Mouse (Mus musculus) midbrain, postnatal 0 days (tissue): Measurements from ENCODE around the gene Fbxw19. TPM values are rescaled to one million over a fixed set of nuclear protein-coding genes. Genes with fewer than 3 reads are reported as not detected.
"Not testable (repeated sequence)": the region's sequence is repeated elsewhere in the genome, so short reads cannot be mapped to it uniquely, and the experiment has no call there.

ENCODE experiments used
- ATAC-seq: fragments of 200-750 bp; cut with Nextera tagmentation; 2 replicates; pipeline ENCODE4 v1.8.0; 2017; ENCODE audit warnings: moderate number of reproducible peaks, mild to moderate bottlenecking, moderate TSS enrichment, moderate library complexity; ENCODE audit not compliant: low FRiP score
- DNase-seq: peaks from one replicate; pipeline ENCODE4 v3.0.0-alpha.2; 2015; ENCODE audit warnings: low spot score
- H3K27ac ChIP-seq: fragments of 300-500 bp; sonication (generic); 2 replicates; pipeline ENCODE4 v1.5.1; 2014; ENCODE audit warnings: low read depth, mild to moderate bottlenecking, low read length, mixed read lengths
- H3K27me3 ChIP-seq: fragments of 300-500 bp; sonication (generic); 2 replicates; pipeline ENCODE4 v1.6.1; 2014; ENCODE audit warnings: low read length, control low read depth, mixed read lengths; ENCODE audit not compliant: insufficient read depth
- H3K36me3 ChIP-seq: fragments of 300-500 bp; sonication (generic); 2 replicates; pipeline ENCODE4 v1.6.1; 2014; ENCODE audit warnings: low read length, control low read depth, mixed read lengths; ENCODE audit not compliant: insufficient read depth
- H3K4me1 ChIP-seq: fragments of 300-500 bp; sonication (generic); 2 replicates; pipeline ENCODE4 v1.6.1; 2014; ENCODE audit warnings: mild to moderate bottlenecking, control low read depth, antibody characterized with exemption, low read length, mixed read lengths; ENCODE audit not compliant: insufficient read depth
- H3K4me2 ChIP-seq: fragments of 300-500 bp; sonication (generic); 2 replicates; pipeline ENCODE4 v1.6.1; 2014; ENCODE audit warnings: low read depth, mild to moderate bottlenecking, low read length, mixed read lengths; ENCODE audit not compliant: poor library complexity, severe bottlenecking
- H3K4me3 ChIP-seq: fragments of 300-500 bp; sonication (generic); 2 replicates; pipeline ENCODE4 v1.5.1; 2014; ENCODE audit warnings: low read depth, mild to moderate bottlenecking, low read length, moderate library complexity
- H3K9ac ChIP-seq: fragments of 300-500 bp; sonication (generic); replicated peaks from 2 replicates; pipeline ENCODE4 v1.6.1; 2014; ENCODE audit warnings: mild to moderate bottlenecking, low read length, moderate library complexity, mixed read lengths; ENCODE audit not compliant: poor library complexity, severe bottlenecking
- H3K9me3 ChIP-seq: fragments of 300-500 bp; sonication (generic); 2 replicates; pipeline ENCODE4 v1.6.1; 2016; ENCODE audit warnings: low read length, control low read depth
- CTCF ChIP-seq: IDR thresholded peaks from 2 replicates; pipeline ENCODE4 v1.5.1; 2016; ENCODE audit warnings: antibody characterized with exemption, mild to moderate bottlenecking
- WGBS: fragments of 180-500 bp; shearing (Covaris S2); extraction: QIAGEN DNeasy Blood & Tissue Kit; methylation state at CpG from one replicate; pipeline ENCODE4 v1.1.7; 2014; 5-methylcytosine and 5-hydroxymethylcytosine counted together
- polyA plus RNA-seq: library from polyadenylated mRNA; unstranded; fragments of >200 nt; fragmentation: Nextera tagmentation; extraction: Ambion mirVana; gene quantifications from 2 replicates; pipeline ENCODE4 v1.2.1, GENCODE M21; 2015
- total RNA-seq: library from RNA; depleted of rRNA; stranded (reverse); fragments of >200 nt; gene quantifications from 2 replicates; pipeline ENCODE4 v1.2.3, GENCODE M21; 2014; rRNA removed

The Fbxw19 gene
- total RNA-seq, result not detected in 2 replicates
- not detected in 2 replicates for polyA plus RNA-seq

DNA sequence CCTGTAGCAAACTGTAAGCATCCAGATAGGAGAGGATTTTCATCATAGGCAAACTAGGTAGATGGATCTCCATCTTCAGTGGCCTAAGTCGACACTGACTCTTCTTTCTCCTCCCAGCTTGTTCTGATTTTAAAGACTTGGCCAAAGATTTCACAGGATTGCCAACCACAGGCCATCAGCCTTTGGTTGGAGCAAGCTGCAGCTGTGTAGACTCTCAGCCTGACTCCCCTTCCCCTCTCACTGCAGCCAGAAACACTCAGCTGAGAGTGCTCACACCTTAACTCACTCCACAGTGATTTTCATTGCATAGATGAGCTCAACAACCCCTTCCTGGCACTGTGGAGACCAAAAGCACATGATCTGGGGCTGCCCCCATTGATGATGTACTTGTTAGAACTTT, at the start of gene Fbxw19:
TSS of gene Fbxw19 (minus strand) at position 101 of the 400 bp plus-strand sequence.
- H3K9me3 ChIP-seq, DNase-seq, H3K27ac ChIP-seq, H3K27me3 ChIP-seq, H3K4me3 ChIP-seq, H3K4me2 ChIP-seq, ATAC-seq, H3K9ac ChIP-seq, H3K36me3 ChIP-seq, H3K4me1 ChIP-seq: not testable (repeated sequence)
- 61% methylated on average over 1 of the region's 1 CpGs for WGBS

- no peak for ATAC-seq
Measured at GRCm38 (mm10) chr9:109523385-109524064, 27.9 kb upstream of the Fbxw19 start.

DNA sequence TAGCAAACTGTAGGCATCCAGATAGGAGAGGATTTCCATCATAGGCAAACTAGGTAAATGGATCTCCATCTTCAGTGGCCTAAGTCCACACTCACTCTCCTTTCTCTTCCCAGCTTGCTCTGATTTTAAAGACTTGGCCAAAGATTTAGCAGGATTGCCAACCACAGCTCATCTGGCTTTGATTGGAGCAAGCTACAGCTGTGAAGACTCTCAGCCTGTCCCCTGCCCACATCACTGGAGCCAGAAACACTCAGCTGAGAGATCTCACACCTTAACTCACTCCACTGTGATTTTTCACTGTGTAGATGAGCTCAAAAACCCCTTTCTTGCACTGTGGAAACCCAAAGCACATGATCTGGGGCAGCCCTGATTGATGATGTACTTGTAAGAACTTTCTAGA, 46.6 kb downstream of the Fbxw19 start, which contains the start of gene Fbxw16:
TSS of gene Fbxw16 (minus strand) at position 101 of the 400 bp plus-strand sequence.
- TF ChIP-seq CTCF, result no peak
- Histone ChIP-seq H3K4me1 (no peaks in the 10 kb centered on the region), H3K27me3 (no peaks in the 10 kb centered on the region), H3K4me3 (no peak within 1 kb of the TSS), H3K4me2 (no peak within 1 kb of the TSS), H3K36me3 (no peaks in the 10 kb centered on the region), H3K9me3 (no peaks in the 10 kb centered on the region), H3K27ac (no peak within 1 kb of the TSS), H3K9ac (no peak within 1 kb of the TSS)
- ATAC-seq (no peak), DNase-seq (no peak)

More at GRCm38 (mm10) chr9:109523385-109524064, 27.9 kb upstream of the Fbxw19 start:
- Histone ChIP-seq H3K36me3 (no peaks in the 10 kb centered on the region), H3K27me3 (no peaks in the 10 kb centered on the region), H3K4me2 (no peak overlapping the region), H3K9ac (no peak overlapping the region), H3K4me1 (no peaks in the 10 kb centered on the region), H3K27ac (no peak overlapping the region), H3K9me3 (no peaks in the 10 kb centered on the region), H3K4me3 (no peak overlapping the region)
- TF ChIP-seq CTCF, result no peak
- no peak for DNase-seq
- 73% methylated on average over 5 of the region's 5 CpGs for WGBS

DNA sequence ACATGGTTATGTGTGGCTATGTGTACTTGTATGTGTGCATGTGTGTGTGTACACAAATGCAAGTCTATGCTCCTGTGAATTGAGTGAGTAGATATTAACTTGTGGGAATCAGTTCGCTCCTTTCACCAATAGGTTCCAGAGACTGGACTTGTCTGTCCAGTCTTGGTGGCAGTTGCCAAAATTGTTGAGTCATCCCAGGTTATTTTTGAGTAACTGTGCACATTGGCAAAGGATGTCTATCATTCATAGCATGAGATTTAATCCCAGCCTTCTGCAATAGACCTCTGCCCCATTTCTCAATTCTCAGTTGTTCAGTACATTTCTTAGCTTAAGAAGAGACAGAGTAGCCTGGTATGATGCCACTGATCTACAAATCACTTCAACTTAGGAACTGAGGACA, 62.7 kb downstream of the Fbxw19 start:
- 88% methylated on average over 1 of the region's 1 CpGs for WGBS
- no peak overlapping the region for H3K4me3 ChIP-seq
- no peak overlapping the region for H3K9ac ChIP-seq
- ATAC-seq, result no peak
- H3K27ac ChIP-seq, result no peak overlapping the region
- no peak for TF ChIP-seq CTCF
- H3K27me3 ChIP-seq, result no peaks in the 10 kb centered on the region
- H3K4me2 ChIP-seq, result no peak overlapping the region
- H3K36me3 ChIP-seq, result no peaks in the 10 kb centered on the region
- H3K9me3 ChIP-seq, result no peaks in the 10 kb centered on the region
- H3K4me1 ChIP-seq, result no peaks in the 10 kb centered on the region
- no peak for DNase-seq

Other genes with a start within 250 kb of the Fbxw19 start
- gene Fbxw14, start 208.2 kb downstream of the Fbxw19 start, total RNA-seq, result not detected in 2 replicates
- not detected in 2 replicates for gene Fbxw14, start 208.2 kb downstream of the Fbxw19 start, polyA plus RNA-seq
- not detected in 2 replicates for gene Fbxw28, start 156.2 kb downstream of the Fbxw19 start, total RNA-seq
- not detected in 2 replicates for gene Fbxw28, start 156.2 kb downstream of the Fbxw19 start, polyA plus RNA-seq
- gene Fbxw22, start 91.6 kb downstream of the Fbxw19 start, total RNA-seq, result not detected in 2 replicates
- gene Fbxw22, start 91.6 kb downstream of the Fbxw19 start, polyA plus RNA-seq, result not detected in 2 replicates
- not detected in 2 replicates for gene Fbxw16, start 46.7 kb downstream of the Fbxw19 start, total RNA-seq
- gene Fbxw16, start 46.7 kb downstream of the Fbxw19 start, polyA plus RNA-seq, result not detected in 2 replicates
- gene Fbxw15, start 72.4 kb upstream of the Fbxw19 start, total RNA-seq, result 0.38 TPM in 1 of 2 replicates, not detected in the other
- gene Fbxw15, start 72.4 kb upstream of the Fbxw19 start, polyA plus RNA-seq, result not detected in 2 replicates
- 0.19 TPM in 1 of 2 replicates, not detected in the other for gene Fbxw24, start 130.2 kb upstream of the Fbxw19 start, total RNA-seq
- 0.17 TPM in 1 of 2 replicates, not detected in the other for gene Fbxw24, start 130.2 kb upstream of the Fbxw19 start, polyA plus RNA-seq
- 0.28 TPM in 1 of 2 replicates, not detected in the other for gene Fbxw25, start 168.8 kb upstream of the Fbxw19 start, total RNA-seq
- gene Fbxw25, start 168.8 kb upstream of the Fbxw19 start, polyA plus RNA-seq, result not detected in 2 replicates
- gene Fbxw18, start 206.8 kb upstream of the Fbxw19 start, total RNA-seq, result 0.19 and 0.38 TPM in 2 replicates
- gene Fbxw18, start 206.8 kb upstream of the Fbxw19 start, polyA plus RNA-seq, result 0.11 TPM in 1 of 2 replicates, not detected in the other